Mouse (Mus musculus) regulatory T cell (primary cell): ENCODE results near the gene Rgp1.

Source experiments
- in situ Hi-C: fragments of 300-600 bp; cut with MboI, MseI; formaldehyde crosslinking; loops from one replicate; pipeline ENCODE4 v1.15.1; 2025; ENCODE audit warnings: high pct_unique_total_duplicates

Rgp1 gene

DNA sequence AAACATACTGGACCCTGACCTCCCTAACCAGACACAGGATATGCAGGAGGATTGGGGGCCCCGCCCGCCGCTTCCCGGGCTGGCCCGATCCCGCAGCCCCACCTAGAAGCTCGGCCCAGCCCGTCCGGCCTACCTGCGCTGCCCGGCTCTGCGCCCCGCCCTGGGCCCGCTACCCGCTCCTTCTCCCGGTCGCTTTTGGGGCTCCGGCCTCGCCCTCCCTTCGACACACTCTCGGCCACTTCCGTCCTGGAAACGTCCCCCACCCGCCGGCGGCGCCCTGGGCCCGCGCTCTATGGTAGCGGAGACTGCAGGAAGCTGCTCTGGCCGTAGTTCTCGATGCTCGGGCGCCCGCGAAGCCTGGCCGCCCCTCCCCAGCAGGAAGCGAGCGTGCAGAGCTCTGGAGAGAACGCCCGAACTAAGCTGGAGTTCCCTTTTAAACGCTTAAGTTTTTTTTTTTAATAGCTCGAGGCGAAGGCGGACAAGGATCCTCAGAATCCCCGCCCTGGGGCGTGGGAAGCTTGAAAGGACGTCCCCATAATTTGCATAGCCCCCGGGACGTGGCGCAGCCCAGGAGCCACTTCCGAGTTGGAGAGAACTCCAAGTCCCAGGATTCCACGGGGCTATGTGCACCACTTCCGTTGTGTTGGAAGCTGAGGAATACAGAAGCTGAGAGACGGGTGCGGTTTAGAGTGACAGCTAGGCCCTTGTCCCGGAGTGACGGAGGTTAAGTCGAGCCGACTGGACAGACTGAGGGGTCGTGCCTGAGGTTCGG lies 16.3 kb upstream of the Rgp1 start, which contains the start of the genes Creb3 and Tln1:
Gene Creb3, plus strand, starts transcription at position 336 of the 772 bp plus-strand sequence.
Gene Tln1, minus strand, starts transcription at position 695 of the 772 bp plus-strand sequence.
- in situ Hi-C loops = loop anchor here (5.0 kb wide), 1 partner anchor 535 kb away; the partner anchor contains the start of gene Pigo

GRCm38 (mm10) chr4:43562769-43563600 lies 15.5 kb upstream of the Rgp1 start:
- in situ Hi-C loops = loop anchor here (5.0 kb wide), 1 partner anchor 536 kb away; the partner anchor contains the start of gene Pigo

DNA sequence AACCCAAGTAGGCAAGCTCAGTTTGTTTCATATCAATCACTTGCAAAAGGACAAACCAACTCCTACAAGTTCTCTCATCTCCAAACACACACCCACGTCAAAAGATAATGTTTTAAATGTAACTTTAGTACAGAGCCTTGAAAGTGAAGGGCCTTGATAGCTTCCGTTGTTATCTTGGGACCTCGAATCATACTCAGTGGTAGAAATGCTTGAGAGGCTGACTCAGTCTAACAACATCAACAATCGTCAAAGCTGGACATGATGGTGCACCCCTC lies 15.0 kb upstream of the Rgp1 start:
- in situ Hi-C loops = loop anchor here (5.0 kb wide), 1 partner anchor 536 kb away; the partner anchor contains the start of gene Pigo

DNA sequence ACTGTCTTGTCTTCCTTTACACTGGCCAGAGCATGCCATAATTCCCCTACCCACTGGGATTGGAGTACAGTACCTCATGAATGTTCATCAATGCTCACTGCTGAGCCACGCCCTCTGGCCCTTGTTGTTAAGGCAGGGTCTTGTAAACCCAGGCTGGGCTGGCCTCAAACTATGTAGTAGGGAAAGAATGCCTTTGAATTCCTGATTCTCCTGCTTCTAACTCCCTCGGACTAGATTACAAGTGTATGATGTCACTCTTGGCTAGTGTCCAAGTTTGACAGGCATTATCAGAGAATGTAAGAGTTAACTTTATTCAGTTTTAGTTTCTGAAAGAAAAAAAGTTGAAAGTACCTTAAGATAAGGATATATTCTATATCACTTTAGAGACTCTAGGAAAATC lies 14.3 kb upstream of the Rgp1 start:
- in situ Hi-C loops = loop anchor here (5.0 kb wide), 1 partner anchor 537 kb away; the partner anchor contains the start of gene Pigo

DNA sequence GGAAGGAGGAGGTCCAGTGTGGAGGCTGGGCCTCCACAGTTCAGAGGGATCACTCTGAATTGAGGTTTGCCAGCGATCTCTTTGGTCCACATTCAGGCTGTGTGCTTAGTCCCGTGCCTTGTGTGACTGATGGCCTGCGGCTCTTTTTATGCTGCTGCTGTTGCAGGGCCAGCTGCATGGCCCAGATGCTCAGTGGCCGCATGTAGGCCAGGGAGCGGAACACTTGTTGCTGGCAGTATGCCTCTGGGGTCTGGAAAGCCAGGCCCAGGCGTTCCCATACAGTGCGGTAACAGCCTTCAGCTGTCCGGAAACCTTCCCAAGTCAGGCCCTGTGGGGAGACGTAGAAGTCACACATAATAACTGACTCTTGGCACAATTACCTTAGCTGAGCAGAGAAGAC lies 11.4 kb upstream of the Rgp1 start:
- in situ Hi-C loops = loop anchor here (5.0 kb wide), 1 partner anchor 50 kb away; no protein-coding TSS in a partner anchor

GRCm38 (mm10) chr4:43571395-43572045 lies 7.0 kb upstream of the Rgp1 start:
- in situ Hi-C loops = no loop called here

- in situ Hi-C loops = no loop called here
These were observed 5.0 kb upstream of the Rgp1 start for GRCm38 (mm10) chr4:43573561-43573960.

GRCm38 (mm10) chr4:43575356-43575755 lies 3.2 kb upstream of the Rgp1 start:
- in situ Hi-C loops = loop anchor here (5.0 kb wide), 1 partner anchor 82 kb away; the partner anchor contains the start of gene Hint2

DNA sequence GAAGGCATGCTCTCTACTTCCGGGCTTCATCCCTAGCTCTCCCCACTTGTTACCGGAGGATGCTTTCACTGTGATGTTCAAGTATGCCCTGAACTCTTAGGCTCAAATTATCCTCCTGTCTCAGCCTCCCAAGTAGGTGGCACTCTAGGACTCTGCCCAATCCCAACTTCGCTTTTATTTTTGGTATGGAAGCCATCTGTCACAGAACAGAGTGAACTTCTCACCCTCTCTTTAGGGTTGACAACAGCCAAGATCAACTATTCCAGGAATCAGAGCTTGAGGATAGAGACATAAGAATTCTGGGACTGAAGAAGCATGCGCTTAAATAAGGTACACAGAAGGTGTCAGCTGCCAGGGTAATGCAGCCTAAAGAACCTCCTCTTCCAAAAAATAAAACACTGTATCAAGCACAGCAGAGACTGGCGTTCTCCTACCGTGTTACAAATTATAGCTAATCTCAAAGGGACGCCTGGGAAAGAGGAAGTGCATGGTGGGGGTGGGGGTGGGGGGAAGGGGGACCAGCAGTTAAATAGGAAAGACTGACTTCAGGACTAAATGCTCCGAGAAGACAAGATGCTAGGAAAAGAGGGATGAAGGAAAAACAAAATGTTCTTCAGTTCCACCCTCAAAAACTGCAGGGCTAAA lies 1.2 kb upstream of the Rgp1 start:
- in situ Hi-C loops = loop anchor here (5.0 kb wide), 1 partner anchor 80 kb away; the partner anchor contains the start of gene Hint2

- in situ Hi-C loops = loop anchor here (5.0 kb wide), 1 partner anchor 78 kb away; the partner anchor contains the start of gene Hint2
These were observed 741 bp downstream of the Rgp1 start for GRCm38 (mm10) chr4:43579256-43579655.

DNA sequence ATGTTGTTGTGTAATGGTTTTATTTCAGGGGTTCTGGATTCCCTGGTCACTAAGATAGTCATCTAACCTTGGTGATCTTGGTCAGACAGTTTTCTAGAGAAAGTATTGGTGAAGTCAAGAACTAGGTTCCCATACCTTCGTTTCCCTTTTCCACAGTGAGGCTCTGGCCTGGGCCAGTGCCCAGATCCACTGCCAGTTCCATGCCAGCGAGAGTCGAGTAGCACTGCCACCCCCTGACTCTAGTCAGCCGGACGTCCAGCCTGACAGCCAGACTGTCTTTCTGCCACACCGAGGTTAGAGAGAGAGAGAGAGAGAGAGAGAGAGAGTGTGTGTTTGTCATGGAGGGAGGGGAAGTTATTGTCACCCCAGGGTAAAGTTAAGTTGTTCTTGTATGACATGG lies 1.2 kb downstream of the Rgp1 start:
- in situ Hi-C loops = loop anchor here (5.0 kb wide), 1 partner anchor 78 kb away; the partner anchor contains the start of gene Hint2

GRCm38 (mm10) chr4:43580721-43581120 lies 2.2 kb downstream of the Rgp1 start:
- in situ Hi-C loops = no loop called here

DNA sequence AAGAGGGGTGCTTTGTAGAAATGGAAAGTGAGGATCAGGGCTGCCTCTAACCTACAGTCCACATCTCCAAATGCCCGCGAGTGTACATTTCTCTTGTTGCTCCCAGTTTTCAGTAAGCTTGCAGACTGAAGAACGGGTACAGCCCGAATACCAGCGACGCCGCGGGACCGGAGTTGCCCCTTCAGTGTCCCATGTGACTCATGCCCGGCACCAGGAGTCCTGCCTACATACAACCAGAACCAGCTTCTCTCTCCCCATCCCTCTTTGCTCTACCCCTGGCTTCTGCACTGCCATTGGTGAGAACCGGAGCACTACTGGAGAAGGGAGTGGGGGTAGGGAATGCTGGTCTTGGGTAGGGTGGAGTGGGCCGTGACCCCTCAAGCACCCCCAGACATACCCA lies 2.9 kb downstream of the Rgp1 start:
- in situ Hi-C loops = no loop called here

GRCm38 (mm10) chr4:43582241-43582640 lies 3.7 kb downstream of the Rgp1 start:
- in situ Hi-C loops = no loop called here

- in situ Hi-C loops = no loop called here
These were observed 4.9 kb downstream of the Rgp1 start for GRCm38 (mm10) chr4:43583421-43583820.

DNA sequence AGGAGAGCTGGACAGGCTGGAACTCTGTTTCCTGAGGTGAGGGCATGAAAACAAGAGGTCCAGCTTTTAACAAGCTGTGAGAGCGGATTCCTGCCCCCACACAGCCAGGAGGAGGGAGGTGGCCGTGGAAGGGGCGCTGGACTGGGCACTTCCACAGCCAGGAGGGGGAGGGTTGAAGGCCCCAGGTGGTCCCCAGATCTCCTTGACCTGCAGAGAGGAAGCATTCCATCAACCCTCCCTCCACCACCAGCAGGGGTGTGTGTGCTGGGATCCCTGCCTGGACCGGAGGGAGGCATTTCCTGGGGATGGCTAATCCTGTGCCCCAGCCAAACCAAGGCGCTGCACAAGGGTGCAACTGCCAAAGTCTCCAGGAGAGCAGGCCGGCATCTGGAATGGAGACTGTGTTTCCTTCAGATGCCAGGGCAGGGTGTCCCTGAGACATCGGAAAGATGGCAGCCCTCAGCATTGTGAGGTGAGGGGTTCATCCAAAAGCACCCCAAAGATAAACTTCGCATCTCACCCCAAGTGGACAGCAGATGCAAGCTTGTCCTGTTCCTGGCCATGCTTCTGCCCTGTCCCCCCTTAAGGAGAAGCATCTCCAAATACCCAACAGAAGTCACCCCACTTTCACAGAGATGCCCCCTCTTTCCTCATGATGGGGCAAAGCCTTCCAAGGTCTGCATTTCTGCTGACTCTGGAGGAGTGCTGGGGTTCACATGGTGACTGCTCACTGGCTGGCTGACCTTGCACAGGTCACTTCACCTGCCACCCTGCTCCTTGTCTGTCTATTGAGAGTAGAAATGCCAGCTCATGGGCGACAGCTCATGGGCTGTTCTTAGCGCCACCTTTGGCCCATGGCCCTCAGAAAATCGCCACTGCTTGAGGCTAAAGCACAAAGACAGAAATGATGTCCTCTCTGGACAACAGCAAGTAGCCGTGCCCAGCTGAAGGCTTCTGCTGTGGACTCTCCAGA lies 6.2 kb downstream of the Rgp1 start, which contains the start of gene Msmp:
Gene Msmp, minus strand, starts transcription at position 51 of the 973 bp plus-strand sequence.
- in situ Hi-C loops = no loop called here

DNA sequence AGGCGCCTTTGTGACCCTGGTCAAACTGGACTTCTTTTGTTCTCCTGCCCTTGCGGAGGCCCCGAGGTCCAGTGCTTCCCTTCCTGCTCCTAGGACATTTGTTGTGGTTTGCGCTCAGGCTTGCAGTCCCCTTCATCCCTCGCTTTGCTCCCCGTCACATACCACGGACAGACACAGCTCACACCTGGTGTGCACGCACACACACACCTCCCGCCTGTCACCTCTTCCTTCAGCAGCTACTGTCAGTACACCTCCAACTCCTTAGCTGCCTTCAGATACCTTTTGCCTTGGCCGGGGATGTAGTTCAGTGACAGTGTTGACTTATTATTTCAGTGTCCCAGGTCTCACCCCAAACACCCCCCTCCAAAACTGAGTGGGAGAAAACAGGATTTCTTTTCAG lies 7.2 kb downstream of the Rgp1 start:
- in situ Hi-C loops = no loop called here

GRCm38 (mm10) chr4:43586411-43586810 lies 7.9 kb downstream of the Rgp1 start:
- in situ Hi-C loops = no loop called here

DNA sequence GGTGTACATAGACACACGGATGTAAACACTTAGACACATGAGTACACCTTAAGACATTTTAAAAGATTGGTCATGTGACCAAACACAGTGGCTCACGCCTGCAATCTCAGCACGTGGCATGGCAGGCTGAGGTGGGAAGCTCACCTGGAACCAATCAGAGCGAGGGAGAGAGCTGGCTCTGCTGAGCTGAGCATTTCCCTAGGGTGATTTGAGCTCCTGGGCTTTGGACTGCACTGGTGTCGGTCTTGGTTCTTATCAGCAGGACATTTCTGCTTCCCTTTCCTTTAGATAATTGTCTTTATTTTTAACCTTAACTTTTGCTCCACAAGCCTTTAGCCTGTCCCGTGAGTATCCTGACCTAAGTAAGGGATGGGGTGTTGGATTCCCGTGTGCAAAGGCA lies 9.2 kb downstream of the Rgp1 start:
- in situ Hi-C loops = no loop called here

- in situ Hi-C loops = no loop called here
These were observed 13.0 kb downstream of the Rgp1 start for GRCm38 (mm10) chr4:43591543-43591942.
